Mouse (Mus musculus): Measurements from ENCODE around the gene Sco2.

Gene Sco2

GRCm38 (mm10) chr15:89373762-89374248, at the start of gene Sco2:
Gene Sco2 (minus strand): TSS chr15:89373846.
- in situ Hi-C loops (cut with MboI; ENCODE audit: low pct_unique_long_range_greater_than_20kb in 1 of 2, low sequenced_read_pairs in 2 of 2, unreplicated experiment in 1 of 2) = no loop called here

- in situ Hi-C loops (cut with MboI; ENCODE audit: low pct_unique_long_range_greater_than_20kb in 1 of 2, low sequenced_read_pairs in 2 of 2, unreplicated experiment in 1 of 2) = no loop called here
Measured at GRCm38 (mm10) chr15:89421938-89422337, 48.3 kb upstream of the Sco2 start.

DNA sequence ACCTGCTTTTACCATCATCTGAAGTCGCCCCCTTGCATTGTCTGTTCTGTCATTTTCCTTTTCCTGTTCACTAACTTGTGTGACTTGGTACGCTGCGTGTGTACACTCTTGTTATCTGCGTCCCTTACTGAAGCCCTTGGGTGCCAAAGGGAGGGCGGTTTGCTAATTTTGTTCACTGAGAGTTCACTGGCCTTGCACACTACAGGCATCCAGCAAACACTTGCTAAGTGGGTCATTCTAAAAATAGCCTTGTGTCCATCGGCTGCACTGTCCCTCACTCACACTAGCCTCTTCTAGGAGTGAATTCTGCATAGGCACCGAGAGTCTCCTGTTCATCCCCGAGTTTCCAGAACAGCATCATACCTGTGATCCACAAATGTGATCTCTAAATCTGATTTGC, 41.6 kb upstream of the Sco2 start:
- in situ Hi-C loops (cut with MboI; ENCODE audit: low pct_unique_long_range_greater_than_20kb in 1 of 2, low sequenced_read_pairs in 2 of 2, unreplicated experiment in 1 of 2) = no loop called here

GRCm38 (mm10) chr15:89410118-89410517, 36.5 kb upstream of the Sco2 start, which contains the start of gene Syce3:
Gene Syce3 (minus strand): TSS chr15:89410503.
- in situ Hi-C loops (cut with MboI; ENCODE audit: low pct_unique_long_range_greater_than_20kb in 1 of 2, low sequenced_read_pairs in 2 of 2, unreplicated experiment in 1 of 2) = no loop called here

GRCm38 (mm10) chr15:89406691-89407090, 33.0 kb upstream of the Sco2 start:
- in situ Hi-C loops (cut with MboI; ENCODE audit: low pct_unique_long_range_greater_than_20kb in 1 of 2, low sequenced_read_pairs in 2 of 2, unreplicated experiment in 1 of 2) = no loop called here

DNA sequence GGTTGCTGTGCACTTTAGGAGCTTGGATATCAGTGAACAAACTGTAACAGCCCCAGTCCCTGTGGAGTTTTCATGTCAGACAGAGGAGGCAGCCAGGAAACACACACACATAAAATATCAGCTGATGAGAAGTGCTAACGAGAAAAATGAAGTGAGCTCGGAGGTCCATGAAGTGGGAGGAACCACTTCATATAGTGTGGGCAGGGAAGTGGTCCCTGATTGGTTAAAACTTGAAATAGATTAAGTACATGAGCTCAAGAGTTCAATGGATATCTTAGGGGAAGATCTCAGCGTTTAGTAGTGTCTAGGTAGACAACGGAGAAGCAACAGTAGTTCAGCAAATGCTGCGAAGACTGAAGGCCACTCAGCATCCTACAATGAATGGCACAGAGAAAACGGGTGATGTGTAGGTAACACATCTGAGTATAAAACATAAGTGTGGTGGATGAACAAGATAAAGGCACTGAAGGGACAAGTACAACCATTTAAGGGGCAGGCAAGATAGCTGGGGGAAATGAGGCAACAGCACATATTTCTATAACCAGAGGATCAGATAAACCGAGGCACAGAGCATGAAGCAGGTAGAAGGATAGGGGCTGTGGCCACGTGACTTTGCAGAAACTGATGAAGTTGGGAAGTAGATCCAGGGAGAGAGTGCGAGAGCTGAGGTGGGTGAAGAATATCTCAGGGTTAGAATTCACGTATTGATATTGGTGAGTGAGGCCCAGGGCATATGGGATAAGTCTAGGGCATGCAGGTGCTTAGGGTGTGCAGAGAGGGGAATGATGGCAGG, 31.4 kb upstream of the Sco2 start:
- in situ Hi-C loops (cut with MboI; ENCODE audit: low pct_unique_long_range_greater_than_20kb in 1 of 2, low sequenced_read_pairs in 2 of 2, unreplicated experiment in 1 of 2) = no loop called here

- in situ Hi-C loops (cut with MboI; ENCODE audit: low pct_unique_long_range_greater_than_20kb in 1 of 2, low sequenced_read_pairs in 2 of 2, unreplicated experiment in 1 of 2) = no loop called here
Measured at GRCm38 (mm10) chr15:89402471-89402870, 28.8 kb upstream of the Sco2 start.

GRCm38 (mm10) chr15:89399716-89400115, 26.1 kb upstream of the Sco2 start:
- in situ Hi-C loops (cut with MboI; ENCODE audit: low pct_unique_long_range_greater_than_20kb in 1 of 2, low sequenced_read_pairs in 2 of 2, unreplicated experiment in 1 of 2) = no loop called here

DNA sequence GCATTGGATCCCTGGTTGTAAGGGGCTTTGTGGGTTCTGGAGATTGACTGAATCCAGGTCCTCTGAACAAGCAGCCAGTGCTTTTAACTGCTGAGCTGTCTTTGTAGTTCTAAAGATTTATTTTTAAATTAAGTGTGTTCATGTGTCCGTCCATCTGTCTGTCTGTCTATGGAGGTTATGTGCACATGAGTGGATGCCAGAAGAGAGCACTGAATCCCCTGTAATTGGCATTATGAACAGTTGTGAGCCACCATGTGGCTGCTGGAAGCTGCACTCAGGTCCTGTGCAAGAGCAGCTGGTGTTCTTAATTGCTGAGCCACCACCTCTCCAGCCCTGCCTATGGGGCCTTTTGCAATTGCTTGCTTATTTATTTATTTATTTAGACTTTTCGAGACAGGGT, 24.5 kb upstream of the Sco2 start:
- in situ Hi-C loops (cut with MboI; ENCODE audit: low pct_unique_long_range_greater_than_20kb in 1 of 2, low sequenced_read_pairs in 2 of 2, unreplicated experiment in 1 of 2) = no loop called here

GRCm38 (mm10) chr15:89396883-89397282, 23.2 kb upstream of the Sco2 start:
- in situ Hi-C loops (cut with MboI; ENCODE audit: low pct_unique_long_range_greater_than_20kb in 1 of 2, low sequenced_read_pairs in 2 of 2, unreplicated experiment in 1 of 2) = no loop called here

- in situ Hi-C loops (cut with MboI; ENCODE audit: low pct_unique_long_range_greater_than_20kb in 1 of 2, low sequenced_read_pairs in 2 of 2, unreplicated experiment in 1 of 2) = no loop called here
Measured at GRCm38 (mm10) chr15:89390081-89390480, 16.4 kb upstream of the Sco2 start.

GRCm38 (mm10) chr15:89387127-89387526, 13.5 kb upstream of the Sco2 start:
- in situ Hi-C loops (cut with MboI; ENCODE audit: low pct_unique_long_range_greater_than_20kb in 1 of 2, low sequenced_read_pairs in 2 of 2, unreplicated experiment in 1 of 2) = no loop called here

DNA sequence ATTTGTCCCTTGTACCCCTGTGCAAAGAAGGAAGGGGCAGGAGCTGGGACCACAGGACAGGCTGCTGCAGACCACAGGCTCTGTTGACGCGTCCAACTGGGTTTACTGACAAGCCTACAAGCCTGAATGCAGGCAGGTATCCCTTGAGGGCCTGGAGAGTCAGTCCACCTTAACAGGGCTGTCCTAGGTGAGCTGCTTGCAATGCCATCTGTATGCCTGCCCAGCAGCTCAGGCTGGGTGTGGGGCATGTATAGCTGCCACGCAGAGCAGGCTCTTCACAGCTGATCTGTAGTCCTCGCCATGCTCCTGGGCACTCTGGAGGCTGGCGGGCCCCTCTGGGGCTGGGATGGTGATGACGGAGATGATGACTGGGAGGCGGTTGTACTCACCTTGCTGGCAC, 11.0 kb upstream of the Sco2 start, which contains the start of gene Klhdc7b:
Klhdc7b (plus strand) TSS at position 301 of the 400 bp plus-strand sequence.
- in situ Hi-C loops (cut with MboI; ENCODE audit: low pct_unique_long_range_greater_than_20kb in 1 of 2, low sequenced_read_pairs in 2 of 2, unreplicated experiment in 1 of 2) = no loop called here

DNA sequence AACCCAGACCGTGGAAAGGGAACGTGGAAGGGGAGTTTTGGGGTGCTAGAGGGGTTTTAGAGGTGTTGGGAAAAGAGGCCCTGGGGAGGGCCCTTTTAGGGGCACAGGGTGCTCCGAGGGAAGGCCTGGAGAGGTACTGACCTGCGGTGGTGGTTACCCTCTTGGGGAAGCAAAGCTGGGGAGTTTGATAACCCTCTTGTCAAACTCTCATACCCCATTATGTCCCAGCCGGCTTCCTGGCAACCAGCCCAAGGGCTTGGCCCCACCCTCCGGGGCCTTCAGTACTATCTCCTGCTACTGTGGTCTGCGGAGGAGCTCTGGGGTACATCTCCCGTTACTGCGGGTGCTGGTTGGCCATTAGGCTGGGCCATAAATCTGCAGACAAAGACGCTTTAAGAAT, 5.8 kb upstream of the Sco2 start:
- in situ Hi-C loops (cut with MboI; ENCODE audit: low pct_unique_long_range_greater_than_20kb in 1 of 2, low sequenced_read_pairs in 2 of 2, unreplicated experiment in 1 of 2) = no loop called here

DNA sequence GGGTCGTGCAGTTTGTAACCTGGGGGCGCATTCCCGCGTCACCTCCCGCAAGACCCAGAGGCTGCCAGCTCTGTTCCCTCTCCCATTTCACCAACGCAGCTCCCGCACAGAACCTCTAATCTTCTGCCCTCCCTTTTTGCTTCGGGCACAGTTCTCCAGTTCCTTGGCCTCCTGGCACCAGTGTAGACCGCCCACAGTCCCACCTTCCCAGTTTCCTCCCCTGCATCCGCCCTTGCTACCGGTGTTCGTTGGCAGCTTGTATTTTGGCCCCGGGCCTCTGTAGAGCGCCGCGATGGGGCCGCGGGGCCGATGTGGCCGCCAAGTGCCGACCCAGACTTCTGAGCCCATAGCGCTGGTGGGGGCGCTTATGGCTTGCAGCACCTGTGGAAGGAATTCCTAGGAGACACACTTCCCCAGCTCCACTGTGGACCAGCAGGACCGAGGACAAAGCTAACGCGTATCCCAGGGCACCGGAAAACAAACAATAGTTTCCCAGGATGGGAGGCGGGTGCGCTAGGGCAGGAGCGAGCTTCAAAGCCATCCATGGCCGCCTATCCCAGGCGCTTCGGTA, 5.3 kb upstream of the Sco2 start, which contains the start of gene Odf3b:
Odf3b (minus strand) TSS at position 452 of the 571 bp plus-strand sequence.
- in situ Hi-C loops (cut with MboI; ENCODE audit: low pct_unique_long_range_greater_than_20kb in 1 of 2, low sequenced_read_pairs in 2 of 2, unreplicated experiment in 1 of 2) = no loop called here

- in situ Hi-C loops (cut with MboI; ENCODE audit: low pct_unique_long_range_greater_than_20kb in 1 of 2, low sequenced_read_pairs in 2 of 2, unreplicated experiment in 1 of 2) = no loop called here
Measured at GRCm38 (mm10) chr15:89377938-89378828, 4.5 kb upstream of the Sco2 start.

GRCm38 (mm10) chr15:89377362-89377761, 3.7 kb upstream of the Sco2 start:
- in situ Hi-C loops (cut with MboI; ENCODE audit: low pct_unique_long_range_greater_than_20kb in 1 of 2, low sequenced_read_pairs in 2 of 2, unreplicated experiment in 1 of 2) = no loop called here

DNA sequence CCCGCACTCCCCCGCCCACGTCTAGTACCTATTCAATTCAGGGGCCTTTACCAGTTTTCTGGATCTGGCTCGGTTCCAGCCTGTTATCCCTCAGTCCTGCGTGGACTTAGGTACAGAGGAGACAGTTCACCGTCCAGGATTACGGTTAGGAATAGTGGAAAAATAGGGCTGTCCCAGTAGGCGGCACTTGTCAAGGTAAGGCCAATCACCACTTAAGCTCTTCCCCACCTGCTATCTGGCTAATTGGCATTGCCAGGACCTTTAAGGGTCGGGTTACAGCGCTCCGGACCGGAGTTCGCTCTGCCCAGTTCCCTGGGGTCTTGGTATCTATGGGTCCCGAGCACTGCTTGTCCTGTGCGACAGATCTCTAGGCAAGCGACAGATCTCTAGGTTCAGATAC, 3.3 kb upstream of the Sco2 start, which contains the start of gene Tymp:
Tymp (minus strand) TSS at position 83 of the 400 bp plus-strand sequence.
- in situ Hi-C loops (cut with MboI; ENCODE audit: low pct_unique_long_range_greater_than_20kb in 1 of 2, low sequenced_read_pairs in 2 of 2, unreplicated experiment in 1 of 2) = no loop called here

DNA sequence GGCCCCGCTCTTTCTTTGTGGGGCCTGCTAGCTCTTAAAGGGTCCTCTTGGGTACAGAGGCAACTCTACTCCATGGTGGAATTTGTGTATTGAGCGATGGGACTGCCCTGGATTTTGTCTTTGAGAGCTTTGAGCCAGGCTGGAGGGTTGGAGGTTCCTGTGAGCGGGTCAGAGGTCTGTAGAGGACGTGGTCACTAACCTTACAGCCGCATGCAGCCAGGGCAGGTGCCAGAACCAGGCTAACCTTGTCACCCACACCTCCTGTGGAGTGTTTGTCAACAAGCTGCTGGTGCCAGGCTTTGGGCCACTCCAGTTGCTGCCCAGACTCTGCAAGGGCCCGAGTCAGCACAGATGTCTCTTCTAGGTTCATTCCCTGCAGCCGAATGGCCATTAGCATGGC, 2.4 kb upstream of the Sco2 start:
- in situ Hi-C loops (cut with MboI; ENCODE audit: low pct_unique_long_range_greater_than_20kb in 1 of 2, low sequenced_read_pairs in 2 of 2, unreplicated experiment in 1 of 2) = no loop called here
